Mouse (Mus musculus): ENCODE data around the gene Gm7102. TPM values are rescaled to one million over a fixed set of nuclear protein-coding genes. Genes with fewer than 3 reads are reported as not detected.

The Gm7102 gene
- polyA plus RNA-seq, 1 experiment from 2014 or later: not detected

GRCm38 (mm10) chr19:61140342-61141206, 35.5 kb downstream of the Gm7102 start, which contains the start of gene Zfp950:
Gene Zfp950, minus strand, starts transcription at chr19:61140840.
- Histone ChIP-seq H3K36me3 (peaks cover 7% of the 10 kb centered on the region; the same call in 1 of the 2 replicates), H3K27ac (no peak within 1 kb of the TSS), H3K4me2 (peak within 1 kb of the TSS; percentile 69), H3K4me3 (peak within 1 kb of the TSS; percentile 82), H3K4me1 (peaks cover 11% of the 10 kb centered on the region), H3K9me3 (no peaks in the 10 kb centered on the region), H3K27me3 (0 out of 2 replicates have a peak, but pooled peaks cover 2% of the 10 kb centered on the region), H3K9ac (peak within 1 kb of the TSS; percentile 92)
- 1% methylated on average over 18 of the region's 18 CpGs for WGBS
- peak; percentile 98 for ATAC-seq (ENCODE audit: insufficient number of reproducible peaks, insufficient read depth, low FRiP score, low TSS enrichment, low read depth)

GRCm38 (mm10) chr19:61138655-61139054, 37.5 kb downstream of the Gm7102 start:
- Histone ChIP-seq H3K4me1 (peaks cover 11% of the 10 kb centered on the region), H3K4me3 (no peak overlapping the region), H3K4me2 (no peak overlapping the region), H3K27me3 (0 out of 2 replicates have a peak, but pooled peaks cover 2% of the 10 kb centered on the region), H3K27ac (no peak overlapping the region), H3K9ac (no peak overlapping the region), H3K9me3 (no peaks in the 10 kb centered on the region), H3K36me3 (peaks cover 11% of the 10 kb centered on the region; the same call in 1 of the 2 replicates)
- no peak for ATAC-seq (ENCODE audit: insufficient number of reproducible peaks, insufficient read depth, low FRiP score, low TSS enrichment, low read depth)

DNA sequence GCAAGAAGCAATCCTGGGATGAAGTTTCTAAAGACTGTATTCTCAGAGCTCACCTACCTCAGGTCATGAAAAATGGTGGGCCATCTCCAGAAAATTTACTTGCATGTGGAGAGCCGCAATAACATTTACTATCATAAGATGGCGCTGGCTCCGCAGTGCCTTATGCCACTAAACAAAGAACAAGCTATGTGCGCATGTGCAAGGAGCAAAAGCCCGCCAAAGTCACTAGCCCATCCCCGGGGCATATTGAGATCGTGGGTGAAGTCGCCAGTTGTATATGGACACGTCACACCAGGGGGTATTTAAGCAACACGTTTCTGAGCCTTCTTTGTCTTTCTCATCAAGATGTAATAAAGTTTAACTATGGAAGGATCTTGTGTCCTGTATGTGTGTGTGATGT, 45.0 kb downstream of the Gm7102 start:
- Histone ChIP-seq H3K36me3 (peaks cover 38% of the 10 kb centered on the region), H3K4me1 (no peaks in the 10 kb centered on the region), H3K9ac (no peak overlapping the region), H3K27ac (no peak overlapping the region), H3K9me3 (no peaks in the 10 kb centered on the region), H3K4me3 (no peak overlapping the region), H3K27me3 (no peaks in the 10 kb centered on the region), H3K4me2 (no peak overlapping the region)
- 88% methylated on average over 10 of the region's 10 CpGs for WGBS
- no peak for ATAC-seq (ENCODE audit: insufficient number of reproducible peaks, insufficient read depth, low FRiP score, low TSS enrichment, low read depth)

Other genes starting within 250 kb of the Gm7102 start
- gene Zfp950, start 35.5 kb downstream of the Gm7102 start, polyA plus RNA-seq (2015; fragmentation: Nextera tagmentation; extraction: Ambion mirVana): 56.7 and 63.2 TPM in 2 replicates
- not detected in 2 replicates for gene Gm6020, start 7.6 kb upstream of the Gm7102 start, polyA plus RNA-seq (2015; fragmentation: Nextera tagmentation; extraction: Ambion mirVana)
- 36.7 and 40.4 TPM in 2 replicates for gene Csf2ra, start 52.1 kb upstream of the Gm7102 start, polyA plus RNA-seq (2015; fragmentation: Nextera tagmentation; extraction: Ambion mirVana)
- not detected in 2 replicates for gene Gm21060, start 120.8 kb upstream of the Gm7102 start, polyA plus RNA-seq (2015; fragmentation: Nextera tagmentation; extraction: Ambion mirVana)